Mouse (Mus musculus) kidney, embryonic 14.5 days (tissue): ENCODE data around the gene Gm20721. TPM values are rescaled to one million over a fixed set of nuclear protein-coding genes. Genes with fewer than 3 reads are reported as not detected.
"Not testable (repeated sequence)": the region's sequence is repeated elsewhere in the genome, so short reads cannot be mapped to it uniquely, and the experiment has no call there.

Source experiments
- ATAC-seq: fragments of 200-750 bp; cut with Nextera tagmentation; 2 replicates; pipeline ENCODE4 v1.8.0; 2017; ENCODE audit warnings: moderate number of reproducible peaks, mild to moderate bottlenecking, moderate TSS enrichment, moderate library complexity; ENCODE audit not compliant: low FRiP score, low TSS enrichment
- H3K27ac ChIP-seq: fragments of 300-500 bp; sonication (generic); 2 replicates; pipeline ENCODE4 v1.5.1; 2014; ENCODE audit warnings: low read depth, mild to moderate bottlenecking, low read length, moderate library complexity, mixed read lengths
- H3K27me3 ChIP-seq: fragments of 300-500 bp; sonication (generic); 2 replicates; pipeline ENCODE4 v1.6.1; 2014; ENCODE audit warnings: mild to moderate bottlenecking, low read length; ENCODE audit not compliant: control insufficient read depth, insufficient read depth
- H3K36me3 ChIP-seq: fragments of 300-500 bp; sonication (generic); 2 replicates; pipeline ENCODE4 v1.6.1; 2014; ENCODE audit warnings: low read length, mixed read lengths; ENCODE audit not compliant: control insufficient read depth, insufficient read depth
- H3K4me1 ChIP-seq: fragments of 300-500 bp; sonication (generic); 2 replicates; pipeline ENCODE4 v1.6.1; 2014; ENCODE audit warnings: low read length, mixed read lengths; ENCODE audit not compliant: control insufficient read depth, insufficient read depth
- H3K4me2 ChIP-seq: fragments of 300-500 bp; sonication (generic); replicated peaks from 2 replicates; pipeline ENCODE4 v1.6.1; 2014; ENCODE audit warnings: low read depth, mild to moderate bottlenecking, low read length
- H3K4me3 ChIP-seq: fragments of 300-500 bp; sonication (generic); 2 replicates; pipeline ENCODE4 v1.5.1; 2014; ENCODE audit warnings: mild to moderate bottlenecking, low read length
- H3K9ac ChIP-seq: fragments of 300-500 bp; sonication (generic); 2 replicates; pipeline ENCODE4 v1.6.1; 2014; ENCODE audit warnings: low read depth, mild to moderate bottlenecking, low read length, moderate library complexity
- H3K9me3 ChIP-seq: fragments of 300-500 bp; sonication (generic); 2 replicates; pipeline ENCODE4 v1.6.1; 2016; ENCODE audit warnings: low read length; ENCODE audit not compliant: control insufficient read depth
- WGBS: fragments of 180-500 bp; shearing (Covaris S2); extraction: QIAGEN DNeasy Blood & Tissue Kit; methylation state at CpG from one replicate; pipeline ENCODE4 v1.1.7; 2014; 5-methylcytosine and 5-hydroxymethylcytosine counted together
- polyA plus RNA-seq: library from polyadenylated mRNA; unstranded; fragments of >200 nt; fragmentation: Nextera tagmentation; extraction: Ambion mirVana; gene quantifications from 2 replicates; pipeline ENCODE4 v1.2.1, GENCODE M21; 2014

Gene Gm20721
- polyA plus RNA-seq, 1 experiment from 2014 or later: 10.1 TPM

DNA sequence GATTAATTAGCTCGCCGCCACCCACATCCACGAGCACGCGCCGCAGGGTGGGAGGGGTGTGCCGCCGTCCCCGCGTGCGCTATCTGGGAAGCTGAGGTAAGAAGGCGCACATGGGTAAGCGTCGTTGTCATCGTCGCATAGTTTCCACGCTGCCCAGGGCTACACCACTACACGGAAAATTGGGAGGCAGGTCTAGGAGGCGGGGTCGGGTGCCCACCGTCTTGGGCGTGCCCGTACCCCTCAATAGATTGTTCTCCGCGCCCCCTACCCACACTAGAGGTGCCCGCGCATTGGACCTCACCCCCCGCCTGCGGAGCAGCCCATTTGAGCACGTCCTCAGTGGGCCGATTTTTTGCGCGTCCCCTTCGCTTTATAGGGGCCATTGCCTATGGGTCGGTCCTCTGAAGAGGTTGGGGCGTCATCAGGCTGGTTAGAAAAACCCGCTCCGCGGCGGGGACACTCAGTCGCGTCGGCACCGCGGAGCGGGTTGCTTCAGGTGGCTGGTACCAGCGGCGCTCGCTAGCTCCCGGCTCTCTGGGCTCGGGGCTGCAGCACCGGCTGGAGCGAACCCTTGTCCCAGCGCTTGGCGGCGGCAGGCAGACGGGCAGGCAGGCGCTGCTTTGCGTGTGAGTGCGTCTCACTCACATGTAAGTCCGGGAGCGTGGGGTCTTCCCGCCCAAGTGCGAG, 19.1 kb downstream of the Gm20721 start:
- Histone ChIP-seq H3K4me3 (peak overlapping the region; percentile 98), H3K9ac (peak overlapping the region; percentile 57)

DNA sequence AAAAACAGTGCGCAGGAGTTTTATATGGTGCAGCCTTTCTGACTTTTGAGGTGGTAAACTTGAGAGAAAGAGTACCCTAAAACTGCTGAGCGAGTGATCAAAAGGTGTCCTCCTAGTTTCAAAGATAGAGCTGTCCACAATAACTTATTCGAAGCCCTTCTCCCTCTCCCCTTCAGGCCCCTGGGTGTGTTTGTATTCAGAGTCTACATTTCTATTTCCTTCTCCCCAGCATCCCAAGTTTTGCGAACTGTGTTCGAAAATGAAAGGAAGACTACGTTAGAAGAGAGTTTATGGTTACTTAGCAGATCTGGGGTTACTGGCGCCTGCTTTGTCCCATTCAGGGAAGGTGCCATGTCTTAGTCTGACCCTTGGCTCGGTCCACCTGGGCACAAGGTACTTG, 20.0 kb downstream of the Gm20721 start:
- Histone ChIP-seq H3K9ac (peak overlapping the region; percentile 9; the same call in 1 of the 2 replicates), H3K4me3 (peak overlapping the region; percentile 98), H3K9me3 (peaks cover 11% of the 10 kb centered on the region; the same call in 1 of the 2 replicates), H3K27ac (no peak overlapping the region), H3K36me3 (0 out of 2 replicates have a peak, but pooled peaks cover 3% of the 10 kb centered on the region), H3K4me1 (peaks cover 5% of the 10 kb centered on the region; the same call in 1 of the 2 replicates), H3K27me3 (no peaks in the 10 kb centered on the region), H3K4me2 (peak overlapping the region; percentile 64)
- WGBS: 54% methylated on average over 8 of the region's 8 CpGs
- ATAC-seq: no peak

More for the DNA sequence above, 19.1 kb downstream of the Gm20721 start:
- ATAC-seq: peak; percentile 18
- peaks cover 8% of the 10 kb centered on the region for H3K4me1 ChIP-seq
- peaks cover 2% of the 10 kb centered on the region; the same call in 1 of the 2 replicates for H3K36me3 ChIP-seq
- peak overlapping the region; percentile 64 for H3K4me2 ChIP-seq
- H3K27ac ChIP-seq: peak overlapping the region; percentile 47
- H3K9me3 ChIP-seq: peaks cover 11% of the 10 kb centered on the region; the same call in 1 of the 2 replicates
- H3K27me3 ChIP-seq: no peaks in the 10 kb centered on the region
- 56% methylated on average over 61 of the region's 64 CpGs for WGBS

DNA sequence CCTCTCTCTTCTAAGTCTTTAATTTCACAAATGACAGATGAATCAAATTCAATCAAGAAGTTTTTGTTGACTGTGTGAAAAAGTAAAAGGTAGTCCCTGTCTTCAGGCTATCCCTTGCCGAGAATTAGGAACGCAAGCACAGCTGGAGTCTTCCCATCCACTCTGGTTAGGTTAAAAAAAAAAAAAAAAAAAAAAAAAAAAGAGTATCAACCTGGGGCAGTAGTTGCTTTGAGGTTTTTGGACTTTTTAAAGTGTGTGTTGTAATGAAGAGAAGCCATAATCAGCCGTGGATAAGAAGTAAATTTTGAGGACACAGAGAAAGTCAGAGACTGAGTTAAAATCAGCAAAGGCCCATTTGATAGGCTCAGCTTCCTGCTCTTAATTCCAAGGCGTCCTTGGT, 20.5 kb downstream of the Gm20721 start:
- H3K4me2 ChIP-seq: no peak overlapping the region
- ATAC-seq: no peak

DNA sequence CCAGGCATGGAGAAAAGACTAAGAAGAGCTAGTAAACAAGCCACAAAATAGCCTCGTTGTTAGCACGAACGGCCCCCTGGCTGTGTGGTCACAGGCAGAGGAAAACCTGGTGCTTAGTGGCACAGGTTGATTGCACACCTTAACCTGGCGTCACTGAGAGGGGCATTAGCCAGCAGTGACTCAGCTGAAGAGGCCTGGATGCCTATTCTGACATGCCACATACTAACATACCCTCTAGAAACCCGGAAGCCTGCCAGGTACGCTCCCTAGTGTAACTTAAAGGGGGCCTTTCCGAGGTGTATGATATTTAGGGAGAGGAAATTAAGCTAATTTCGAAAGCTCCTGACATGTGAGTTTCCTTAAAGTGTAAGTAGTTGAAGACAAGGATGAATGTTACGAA, 29.9 kb downstream of the Gm20721 start:
- no peak overlapping the region for H3K4me2 ChIP-seq

More for the DNA sequence above, 20.5 kb downstream of the Gm20721 start:
- no peak overlapping the region for H3K27ac ChIP-seq
- no peak overlapping the region for H3K9ac ChIP-seq
- peak overlapping the region; percentile 98; the same call in 1 of the 2 replicates for H3K4me3 ChIP-seq
- H3K4me1 ChIP-seq: peaks cover 5% of the 10 kb centered on the region; the same call in 1 of the 2 replicates
- 0 out of 2 replicates have a peak, but pooled peaks cover 3% of the 10 kb centered on the region for H3K36me3 ChIP-seq
- no peaks in the 10 kb centered on the region for H3K27me3 ChIP-seq
- 64% methylated on average over 4 of the region's 4 CpGs for WGBS
- H3K9me3 ChIP-seq: peaks cover 11% of the 10 kb centered on the region; the same call in 1 of the 2 replicates

DNA sequence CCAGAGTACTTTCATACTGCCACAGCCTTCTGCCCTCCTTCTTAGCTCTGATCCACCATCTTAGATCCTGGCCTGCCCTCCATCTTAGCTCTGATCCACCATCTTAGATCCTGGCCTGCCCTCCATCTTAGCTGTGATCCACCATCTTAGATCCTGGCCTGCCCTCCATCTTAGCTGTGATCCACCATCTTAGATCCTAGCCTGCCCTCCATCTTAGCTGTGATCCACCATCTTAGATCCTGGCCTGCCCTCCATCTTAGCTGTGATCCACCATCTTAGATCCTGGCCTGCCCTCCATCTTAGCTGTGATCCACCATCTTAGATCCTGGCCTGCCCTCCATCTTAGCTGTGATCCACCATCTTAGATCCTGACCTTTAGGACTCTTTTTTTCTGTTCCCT, 31.1 kb downstream of the Gm20721 start:
- not testable (repeated sequence) for H3K36me3 ChIP-seq, H3K4me1 ChIP-seq, H3K27ac ChIP-seq, H3K9ac ChIP-seq, H3K9me3 ChIP-seq, H3K27me3 ChIP-seq, H3K4me3 ChIP-seq, H3K4me2 ChIP-seq, ATAC-seq

More for the DNA sequence above, 29.9 kb downstream of the Gm20721 start:
- Histone ChIP-seq H3K36me3 (no peaks in the 10 kb centered on the region), H3K4me1 (peaks cover 4% of the 10 kb centered on the region; the same call in 1 of the 2 replicates), H3K27me3 (no peaks in the 10 kb centered on the region), H3K9me3 (no peaks in the 10 kb centered on the region), H3K4me3 (no peak overlapping the region), H3K27ac (no peak overlapping the region), H3K9ac (no peak overlapping the region)
- 90% methylated on average over 9 of the region's 9 CpGs for WGBS
- ATAC-seq: no peak

DNA sequence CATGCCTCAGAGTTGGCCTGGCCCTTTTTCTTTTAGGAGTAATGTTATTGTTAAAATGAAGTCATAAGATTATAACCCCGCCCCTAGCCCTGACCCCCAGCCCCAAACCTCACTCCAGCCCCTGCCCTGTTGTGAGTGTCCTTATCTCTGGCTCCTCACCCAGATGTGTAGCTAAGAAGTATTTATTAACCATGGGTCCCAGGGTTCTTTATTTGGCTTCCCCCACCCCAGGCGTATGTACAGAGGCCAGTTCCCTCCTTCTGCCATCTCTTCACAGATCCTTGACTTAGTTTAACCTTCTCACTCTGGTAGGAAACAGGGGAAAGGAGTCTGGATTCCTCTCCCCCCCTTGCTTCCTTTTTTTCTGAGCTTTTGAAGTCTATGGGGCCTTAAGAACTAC, 33.9 kb downstream of the Gm20721 start:
- 79% methylated on average over 2 of the region's 2 CpGs for WGBS
- Histone ChIP-seq H3K27me3 (no peaks in the 10 kb centered on the region), H3K9me3 (no peaks in the 10 kb centered on the region), H3K36me3 (no peaks in the 10 kb centered on the region), H3K9ac (no peak overlapping the region), H3K4me1 (peaks cover 4% of the 10 kb centered on the region; the same call in 1 of the 2 replicates), H3K4me3 (no peak overlapping the region), H3K4me2 (no peak overlapping the region), H3K27ac (no peak overlapping the region)
- ATAC-seq: peak; percentile 7; the same call in 1 of the 2 replicates

DNA sequence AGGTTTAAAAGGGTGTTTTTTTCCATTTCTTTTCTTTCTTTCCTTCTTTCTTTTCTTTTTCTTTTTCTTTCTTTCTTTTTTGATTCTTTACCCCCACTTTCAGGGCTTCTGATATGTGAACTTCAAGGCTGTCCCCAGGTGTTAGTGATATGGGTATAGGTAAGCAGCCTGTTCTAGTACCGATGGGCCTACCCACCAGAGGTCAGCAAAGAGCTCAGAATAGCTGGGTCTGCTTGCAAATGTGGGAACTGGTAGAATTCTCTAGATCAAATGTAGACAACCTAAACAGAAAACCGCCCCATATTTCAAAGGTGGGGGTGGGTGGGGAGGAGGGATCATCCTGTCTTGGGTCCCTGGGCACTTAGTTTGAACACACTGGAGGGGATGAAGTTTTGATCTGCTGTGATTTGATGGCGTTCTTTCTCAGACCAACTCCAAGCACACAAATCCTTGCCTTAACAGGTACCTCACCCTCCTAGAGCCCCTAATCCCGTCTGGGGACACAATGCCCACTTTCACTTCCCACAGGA, 34.3 kb downstream of the Gm20721 start:
- H3K9ac ChIP-seq: no peak overlapping the region
- 37% methylated on average over 4 of the region's 4 CpGs for WGBS
- no peaks in the 10 kb centered on the region for H3K36me3 ChIP-seq
- H3K9me3 ChIP-seq: no peaks in the 10 kb centered on the region
- no peak overlapping the region for H3K27ac ChIP-seq
- H3K4me1 ChIP-seq: peaks cover 4% of the 10 kb centered on the region; the same call in 1 of the 2 replicates
- ATAC-seq: peak; percentile 74; the same call in 1 of the 2 replicates
- no peak overlapping the region for H3K4me3 ChIP-seq
- no peaks in the 10 kb centered on the region for H3K27me3 ChIP-seq
- no peak overlapping the region for H3K4me2 ChIP-seq

DNA sequence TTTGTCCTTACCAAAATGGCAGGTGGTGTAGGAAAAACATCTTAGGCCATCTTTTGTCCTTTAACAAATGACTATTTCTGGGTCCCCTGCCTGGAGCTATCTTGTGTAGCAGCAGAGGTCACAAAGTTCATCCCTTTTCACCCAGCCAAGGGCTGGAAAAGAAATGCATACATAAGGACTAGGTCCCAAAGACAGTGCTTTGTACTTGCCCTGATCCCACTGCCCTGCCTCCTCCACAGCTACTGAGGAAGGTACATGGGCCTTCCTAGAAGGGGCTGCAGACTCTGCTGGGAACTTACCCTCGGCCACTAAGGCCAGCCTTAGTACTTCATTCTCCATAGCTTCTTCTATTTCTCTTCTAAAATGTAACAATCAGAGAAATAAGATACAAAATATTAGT, 34.9 kb downstream of the Gm20721 start:
- WGBS: 75% methylated on average over 1 of the region's 1 CpGs
- peak; percentile 18; the same call in 1 of the 2 replicates for ATAC-seq
- H3K27ac ChIP-seq: no peak overlapping the region
- no peak overlapping the region for H3K4me3 ChIP-seq
- H3K4me1 ChIP-seq: peaks cover 4% of the 10 kb centered on the region; the same call in 1 of the 2 replicates
- no peak overlapping the region for H3K9ac ChIP-seq
- no peaks in the 10 kb centered on the region for H3K27me3 ChIP-seq
- H3K36me3 ChIP-seq: no peaks in the 10 kb centered on the region
- H3K9me3 ChIP-seq: no peaks in the 10 kb centered on the region
- H3K4me2 ChIP-seq: no peak overlapping the region
